8 mouse cellular contexts compared by ENCODE assay signal in genomic region chr12:85287809-85288485, GRCm38 (mm10). TPM values are rescaled to one million over a fixed set of nuclear protein-coding genes. Genes with fewer than 3 reads are reported as not detected.
DNase-seq lines count a peak whose midpoint lies in the region; ATAC-seq lines count a peak whose summit lies in the region.

Acyp1 (minus strand) TSS chr12:85288438.

- no peaks in the 10 kb centered on the region for H3K9me3 ChIP-seq in intestine, embryonic 15.5 days
- H3K9me3 ChIP-seq in liver, embryonic 13.5 days (replicated peaks): no peaks in the 10 kb centered on the region
- no peaks in the 10 kb centered on the region for H3K9me3 ChIP-seq in neural tube, embryonic 13.5 days

- DNase-seq in left cerebral cortex, adult 18-20 months (ENCODE audit: low spot score in 2 of 2): no peak
- DNase-seq in left cerebral cortex, adult 9 months (ENCODE audit: low spot score in 2 of 2): no peak
- DNase-seq in liver, embryonic 13.5 days: peak; percentile 20
- no peak for DNase-seq in cerebellum, adult 11 months

- no peak within 1 kb of the TSS for H3K27ac ChIP-seq in brown adipose tissue, adult 24 weeks (replicated peaks; ENCODE audit: low read depth, low read length)
- peak within 1 kb of the TSS; percentile 86 for H3K27ac ChIP-seq in intestine, embryonic 15.5 days
- H3K27ac ChIP-seq in liver, embryonic 13.5 days: 0 out of 2 replicates have a peak within 1 kb of the TSS, but pooled peaks have one; percentile 18
- H3K27ac ChIP-seq in neural tube, embryonic 13.5 days (replicated peaks): no peak within 1 kb of the TSS

- H3K4me2 ChIP-seq in intestine, embryonic 15.5 days (replicated peaks): peak within 1 kb of the TSS; percentile 87
- H3K4me2 ChIP-seq in liver, embryonic 13.5 days: peak within 1 kb of the TSS; percentile 69
- H3K4me2 ChIP-seq in neural tube, embryonic 13.5 days: peak within 1 kb of the TSS; percentile 86

- H3K4me3 ChIP-seq in brown adipose tissue, adult 24 weeks (ENCODE audit: insufficient read depth, low read depth, low read length): peak within 1 kb of the TSS; percentile 64
- H3K4me3 ChIP-seq in intestine, embryonic 15.5 days (replicated peaks): peak within 1 kb of the TSS; percentile 45
- peak within 1 kb of the TSS; percentile 58 for H3K4me3 ChIP-seq in liver, embryonic 13.5 days (replicated peaks)
- H3K4me3 ChIP-seq in neural tube, embryonic 13.5 days: peak within 1 kb of the TSS; percentile 48

- H3K9ac ChIP-seq in intestine, embryonic 15.5 days: peak within 1 kb of the TSS; percentile 56
- peak within 1 kb of the TSS; percentile 55 for H3K9ac ChIP-seq in liver, embryonic 13.5 days
- H3K9ac ChIP-seq in neural tube, embryonic 13.5 days: peak within 1 kb of the TSS; percentile 70

- no peaks in the 10 kb centered on the region for H3K36me3 ChIP-seq in intestine, embryonic 15.5 days
- no peaks in the 10 kb centered on the region for H3K36me3 ChIP-seq in liver, embryonic 13.5 days
- no peaks in the 10 kb centered on the region for H3K36me3 ChIP-seq in neural tube, embryonic 13.5 days

- ATAC-seq in granulocyte monocyte progenitor cell, adult 5-6 weeks (replicated peaks; ENCODE audit: poor library complexity, severe bottlenecking): 0 out of 2 replicates have a peak, but pooled peaks have one; percentile 15
- ATAC-seq in intestine, embryonic 15.5 days: peak; percentile 70
- ATAC-seq in liver, embryonic 13.5 days (ENCODE audit: low read depth): peak; percentile 58
- ATAC-seq in neural tube, embryonic 13.5 days (ENCODE audit: low read depth): peak; percentile 46

- peaks cover 8% of the 10 kb centered on the region; the same call in 1 of the 2 replicates for H3K4me1 ChIP-seq in brown adipose tissue, adult 24 weeks (ENCODE audit: control insufficient read depth, insufficient read depth, insufficient read length, low read length)
- peaks cover 14% of the 10 kb centered on the region; the same call in 1 of the 2 replicates for H3K4me1 ChIP-seq in intestine, embryonic 15.5 days (replicated peaks)
- H3K4me1 ChIP-seq in liver, embryonic 13.5 days (replicated peaks): peaks cover 16% of the 10 kb centered on the region
- H3K4me1 ChIP-seq in neural tube, embryonic 13.5 days (replicated peaks): peaks cover 14% of the 10 kb centered on the region

- 11% methylated on average over 21 of the region's 21 CpGs for WGBS in intestine, embryonic 15.5 days
- 14% methylated on average over 21 of the region's 21 CpGs for WGBS in liver, embryonic 13.5 days (ENCODE audit: insufficient replicate concordance)
- 9% methylated on average over 21 of the region's 21 CpGs for WGBS in neural tube, embryonic 13.5 days

- H3K27me3 ChIP-seq in intestine, embryonic 15.5 days (replicated peaks): no peaks in the 10 kb centered on the region
- H3K27me3 ChIP-seq in liver, embryonic 13.5 days: peaks cover 33% of the 10 kb centered on the region
- peaks cover 5% of the 10 kb centered on the region for H3K27me3 ChIP-seq in neural tube, embryonic 13.5 days

RNA-seq across cellular contexts. Expression of gene Acyp1, which starts in this region (rescaled TPM):
- total RNA-seq in left cerebral cortex, adult 18-20 months (2021): 10 to 100 TPM; 33.2 to 36.4 TPM
- 60.1 and 79.2 TPM in 2 replicates for polyA plus RNA-seq in brown adipose tissue, adult 24 weeks (2012; ENCODE audit: insufficient read depth, insufficient read length, missing spikeins)
- 39.7 and 58.9 TPM in 2 replicates for total RNA-seq in granulocyte monocyte progenitor cell, adult 5-6 weeks (2014; fragmentation: Nextera tagmentation)
- 34.6 and 69.2 TPM in 2 replicates for total RNA-seq in granulocyte monocyte progenitor cell, adult 5-6 weeks (2017)
- polyA plus RNA-seq in intestine, embryonic 15.5 days (2015; fragmentation: Nextera tagmentation; extraction: Ambion mirVana): 47.6 and 58.2 TPM in 2 replicates
- 66.3 and 71.4 TPM in 2 replicates for polyA plus RNA-seq in liver, embryonic 13.5 days (2015; fragmentation: Nextera tagmentation; extraction: Ambion mirVana)
- polyA plus RNA-seq in neural tube, embryonic 13.5 days (2015; fragmentation: Nextera tagmentation; extraction: Ambion mirVana): 66.1 and 74.5 TPM in 2 replicates

Comparison
In these comparisons a context has a peak if more than half of its experiments do, and no peak if none do; other contexts are left out.
1. H3K27ac ChIP-seq: peak in intestine, embryonic 15.5 days (single experiment) and liver, embryonic 13.5 days (single experiment); none in brown adipose tissue, adult 24 weeks (single experiment) and neural tube, embryonic 13.5 days (single experiment).
2. ATAC-seq: peak in every context shown above with its lines; median percentile 70 in intestine, embryonic 15.5 days; 58 in liver, embryonic 13.5 days; 46 in neural tube, embryonic 13.5 days; 15 in granulocyte monocyte progenitor cell, adult 5-6 weeks.
3. Peak in every context shown above with its lines, with median percentiles within 50 percentile points of each other: H3K4me3 ChIP-seq, H3K4me2 ChIP-seq and H3K9ac ChIP-seq.